Mouse (Mus musculus): ENCODE data around the gene Mypop. TPM values are rescaled to one million over a fixed set of nuclear protein-coding genes. Genes with fewer than 3 reads are reported as not detected.

Mypop gene
- polyA plus RNA-seq, 2 experiments, result 0.20 to 0.34 TPM

DNA sequence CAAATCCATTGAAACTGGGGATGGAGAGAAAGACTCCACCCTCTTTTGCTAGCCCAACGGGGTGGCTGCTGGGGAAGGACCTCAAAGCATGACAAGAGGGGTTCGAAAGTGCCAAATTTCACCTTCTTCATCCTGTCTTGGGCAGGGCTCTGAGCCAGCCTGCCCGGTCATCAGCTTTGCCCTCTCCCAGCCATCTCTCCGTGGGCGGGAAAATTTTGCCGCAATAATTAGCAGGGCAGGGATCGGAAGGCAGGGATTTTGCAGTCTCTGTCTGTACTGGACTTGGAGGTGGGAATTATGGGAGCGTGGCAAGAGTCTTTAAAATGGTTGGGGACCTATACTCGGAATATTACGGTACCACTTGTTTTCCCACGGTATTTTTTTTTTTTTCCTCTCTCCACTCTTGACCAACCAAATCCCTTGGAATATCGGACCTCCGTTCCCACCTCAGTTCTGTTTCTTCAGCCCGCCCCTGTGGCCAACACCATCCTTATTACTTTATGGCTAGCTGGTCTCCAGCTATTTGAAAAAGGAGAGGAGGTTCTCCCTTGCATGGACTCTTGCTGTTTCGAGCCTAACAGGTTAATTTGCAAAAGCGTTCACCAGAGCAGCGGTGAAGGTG lies 28.8 kb upstream of the Mypop start:
- TF ChIP-seq EP300 (IDR thresholded peaks at IDR 0.05; ENCODE audit: low read depth), result no peak
- no peak for TF ChIP-seq CTCF (IDR thresholded peaks at IDR 0.05; ENCODE audit: low read depth)
- DNase-seq (ENCODE audit: low read depth in 3 of 3, low spot score in 3 of 3) (no peak), ATAC-seq (ENCODE audit: insufficient read depth) (no peak)
- Histone ChIP-seq H3K4me3 (ENCODE audit: insufficient read depth in 1 of 2, low read depth in 2 of 2, low read length in 2 of 2) (no peak overlapping the region), H3K36me3 (replicated peaks; ENCODE audit: control insufficient read depth, insufficient read depth, low read depth) (no peaks in the 10 kb centered on the region), H3K27ac (no peak overlapping the region), H3K4me2 (ENCODE audit: low read depth) (peak overlapping the region; percentile 26), H3K27me3 (ENCODE audit: control insufficient read depth, insufficient read depth, low read length) (peaks cover 77% of the 10 kb centered on the region), H3K4me1 (replicated peaks; ENCODE audit: control insufficient read depth in 2 of 2, insufficient read depth in 2 of 2, low read length in 1 of 2) (0 out of 4 replicates have a peak, but pooled peaks cover 0 to 1% of the 10 kb centered on the region in 2 experiments), H3K9ac (replicated peaks) (no peak overlapping the region), H3K9me3 (ENCODE audit: control insufficient read depth, low read length) (no peaks in the 10 kb centered on the region)
- under 1% methylated on average over 17 of the region's 17 CpGs for WGBS (ENCODE audit: insufficient replicate concordance)

DNA sequence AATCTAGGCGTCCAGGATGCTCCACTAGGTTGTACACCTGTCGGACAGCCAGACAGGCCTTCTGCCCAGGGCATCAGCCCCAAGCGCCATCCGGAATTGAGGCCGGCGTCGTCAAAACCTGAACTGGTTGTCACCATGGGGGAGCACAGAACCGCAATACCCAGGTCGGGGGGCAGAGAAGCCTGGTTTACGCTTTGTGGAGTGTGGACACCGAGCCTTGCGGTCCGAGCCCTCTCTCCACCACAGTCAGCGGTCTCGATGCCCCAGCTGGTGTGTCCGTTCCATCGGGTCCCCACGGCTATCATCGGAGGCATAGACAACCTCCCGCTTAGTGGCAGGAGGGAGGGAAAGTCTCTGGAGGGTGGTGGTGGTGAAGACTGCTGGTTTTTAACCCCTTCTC lies 28.2 kb upstream of the Mypop start:
- no peaks in the 10 kb centered on the region for H3K9me3 ChIP-seq (ENCODE audit: control insufficient read depth, low read length)
- peaks cover 72% of the 10 kb centered on the region for H3K27me3 ChIP-seq (ENCODE audit: control insufficient read depth, insufficient read depth, low read length)
- peak overlapping the region; percentile 26 for H3K4me2 ChIP-seq (ENCODE audit: low read depth)
- no peak overlapping the region for H3K4me3 ChIP-seq (ENCODE audit: insufficient read depth in 1 of 2, low read depth in 2 of 2, low read length in 2 of 2)
- DNase-seq (ENCODE audit: low read depth in 3 of 3, low spot score in 3 of 3) (no peak), ATAC-seq (ENCODE audit: insufficient read depth) (no peak)
- no peak overlapping the region for H3K27ac ChIP-seq
- TF ChIP-seq CTCF (IDR thresholded peaks at IDR 0.05; ENCODE audit: low read depth), result no peak
- TF ChIP-seq EP300 (IDR thresholded peaks at IDR 0.05; ENCODE audit: low read depth), result no peak
- no peaks in the 10 kb centered on the region for H3K4me1 ChIP-seq (replicated peaks; ENCODE audit: control insufficient read depth in 2 of 2, insufficient read depth in 2 of 2, low read length in 1 of 2)
- no peaks in the 10 kb centered on the region for H3K36me3 ChIP-seq (replicated peaks; ENCODE audit: control insufficient read depth, insufficient read depth, low read depth)
- no peak overlapping the region for H3K9ac ChIP-seq (replicated peaks)
- WGBS (ENCODE audit: insufficient replicate concordance), result under 1% methylated on average over 20 of the region's 20 CpGs

DNA sequence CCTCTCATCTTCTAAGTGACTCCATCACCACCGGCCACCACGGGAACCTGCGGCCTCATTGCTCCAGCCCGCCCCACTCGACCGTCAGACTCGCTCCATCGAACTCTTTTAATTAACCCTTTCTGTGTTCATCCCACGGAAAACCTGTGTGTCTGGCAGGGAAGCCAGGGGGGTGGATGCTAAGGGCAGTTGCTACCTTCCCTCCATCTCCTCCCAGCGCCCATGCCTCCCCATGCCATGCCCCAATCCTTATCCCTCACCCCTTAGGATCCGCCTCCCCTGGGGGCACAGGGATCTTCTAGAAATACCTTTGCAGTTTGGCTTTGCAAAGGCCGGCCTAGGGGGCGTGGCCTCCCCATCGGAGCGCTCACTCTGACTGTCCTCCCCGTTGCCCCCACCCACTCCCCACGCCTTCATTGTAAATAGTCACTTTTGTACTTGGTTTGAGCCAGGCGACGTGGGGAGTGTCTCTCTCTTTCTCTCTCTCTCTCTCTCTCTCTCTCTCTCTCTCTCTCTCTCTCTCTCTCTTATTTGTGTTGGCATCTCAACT lies 27.7 kb upstream of the Mypop start:
- H3K36me3 ChIP-seq (replicated peaks; ENCODE audit: control insufficient read depth, insufficient read depth, low read depth), result no peaks in the 10 kb centered on the region
- TF ChIP-seq EP300 (IDR thresholded peaks at IDR 0.05; ENCODE audit: low read depth) (no peak), CTCF (IDR thresholded peaks at IDR 0.05; ENCODE audit: low read depth) (no peak)
- H3K9me3 ChIP-seq (ENCODE audit: control insufficient read depth, low read length), result no peaks in the 10 kb centered on the region
- no peak overlapping the region for H3K4me2 ChIP-seq (ENCODE audit: low read depth)
- H3K4me1 ChIP-seq (replicated peaks; ENCODE audit: control insufficient read depth in 2 of 2, insufficient read depth in 2 of 2, low read length in 1 of 2), result no peaks in the 10 kb centered on the region
- H3K4me3 ChIP-seq (ENCODE audit: insufficient read depth in 1 of 2, low read depth in 2 of 2, low read length in 2 of 2), result no peak overlapping the region
- no peak for DNase-seq (ENCODE audit: low read depth in 3 of 3, low spot score in 3 of 3)
- WGBS (ENCODE audit: insufficient replicate concordance), result 2% methylated on average over 19 of the region's 19 CpGs
- no peak overlapping the region for H3K9ac ChIP-seq (replicated peaks)
- no peak overlapping the region for H3K27ac ChIP-seq
- H3K27me3 ChIP-seq (ENCODE audit: control insufficient read depth, insufficient read depth, low read length), result peaks cover 66% of the 10 kb centered on the region
- ATAC-seq (ENCODE audit: insufficient read depth), result no peak

DNA sequence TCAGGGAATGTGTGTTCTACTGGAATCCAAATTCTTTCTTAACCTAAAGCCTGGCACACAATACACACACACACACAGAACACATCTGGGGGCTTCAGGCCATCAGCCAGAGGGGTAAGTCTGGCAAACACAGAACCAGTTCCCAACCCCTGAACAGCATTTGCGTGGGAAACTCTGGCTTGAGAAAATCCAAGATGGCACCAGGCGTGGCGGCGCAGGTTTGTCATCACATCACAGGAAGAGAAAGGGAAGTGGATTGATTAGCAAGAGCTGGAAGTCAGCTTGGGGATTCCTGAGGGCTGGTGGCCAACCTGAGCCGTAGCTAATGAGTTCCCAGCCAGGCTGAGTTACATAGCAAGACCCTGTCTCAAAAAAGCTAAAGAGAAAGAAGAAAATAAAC lies 25.7 kb upstream of the Mypop start:
- H3K27me3 ChIP-seq (ENCODE audit: control insufficient read depth, insufficient read depth, low read length), result peaks cover 53% of the 10 kb centered on the region

DNA sequence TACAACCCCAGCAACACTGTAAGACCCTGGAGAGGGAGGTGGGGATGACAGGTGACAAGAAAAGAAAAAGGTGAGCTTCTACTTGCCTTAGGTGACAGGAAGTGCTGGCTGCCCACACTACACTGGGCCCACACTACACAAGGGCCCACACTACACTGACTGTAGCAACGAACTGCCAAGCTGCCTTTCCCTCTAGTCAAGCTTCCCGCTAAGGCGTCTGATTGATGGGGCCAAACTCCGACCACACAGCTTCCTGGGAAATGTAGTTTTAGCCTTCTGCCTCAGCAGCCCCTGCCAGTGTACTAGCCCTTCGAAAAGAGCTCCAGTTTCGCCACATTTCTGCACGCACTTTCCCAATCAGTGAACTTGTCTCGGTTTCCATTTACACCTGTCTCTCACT lies 23.4 kb upstream of the Mypop start:
- ATAC-seq (ENCODE audit: insufficient read depth), result no peak
- 14% methylated on average over 8 of the region's 8 CpGs for WGBS (ENCODE audit: insufficient replicate concordance)
- H3K27me3 ChIP-seq (ENCODE audit: control insufficient read depth, insufficient read depth, low read length), result peaks cover 30% of the 10 kb centered on the region
- H3K4me3 ChIP-seq (ENCODE audit: insufficient read depth in 1 of 2, low read depth in 2 of 2, low read length in 2 of 2), result no peak overlapping the region
- no peak for DNase-seq (ENCODE audit: low read depth in 3 of 3, low spot score in 3 of 3)
- no peaks in the 10 kb centered on the region for H3K9me3 ChIP-seq (ENCODE audit: control insufficient read depth, low read length)
- H3K4me1 ChIP-seq (replicated peaks; ENCODE audit: control insufficient read depth in 2 of 2, insufficient read depth in 2 of 2, low read length in 1 of 2), result no peaks in the 10 kb centered on the region
- H3K4me2 ChIP-seq (ENCODE audit: low read depth), result no peak overlapping the region
- no peaks in the 10 kb centered on the region for H3K36me3 ChIP-seq (replicated peaks; ENCODE audit: control insufficient read depth, insufficient read depth, low read depth)
- no peak for TF ChIP-seq CTCF (IDR thresholded peaks at IDR 0.05; ENCODE audit: low read depth)
- TF ChIP-seq EP300 (IDR thresholded peaks at IDR 0.05; ENCODE audit: low read depth), result no peak
- no peak overlapping the region for H3K27ac ChIP-seq
- no peak overlapping the region for H3K9ac ChIP-seq (replicated peaks)

More for the DNA sequence above, 25.7 kb upstream of the Mypop start:
- TF ChIP-seq EP300 (IDR thresholded peaks at IDR 0.05; ENCODE audit: low read depth) (no peak), CTCF (IDR thresholded peaks at IDR 0.05; ENCODE audit: low read depth) (no peak)
- H3K9me3 ChIP-seq (ENCODE audit: control insufficient read depth, low read length), result no peaks in the 10 kb centered on the region
- 69% methylated on average over 5 of the region's 5 CpGs for WGBS (ENCODE audit: insufficient replicate concordance)
- no peak overlapping the region for H3K4me3 ChIP-seq (ENCODE audit: insufficient read depth in 1 of 2, low read depth in 2 of 2, low read length in 2 of 2)
- H3K4me1 ChIP-seq (replicated peaks; ENCODE audit: control insufficient read depth in 2 of 2, insufficient read depth in 2 of 2, low read length in 1 of 2), result no peaks in the 10 kb centered on the region
- ATAC-seq (ENCODE audit: insufficient read depth) (no peak), DNase-seq (ENCODE audit: low read depth in 3 of 3, low spot score in 3 of 3) (no peak)
- H3K4me2 ChIP-seq (ENCODE audit: low read depth), result no peak overlapping the region
- no peak overlapping the region for H3K9ac ChIP-seq (replicated peaks)
- H3K36me3 ChIP-seq (replicated peaks; ENCODE audit: control insufficient read depth, insufficient read depth, low read depth), result no peaks in the 10 kb centered on the region
- H3K27ac ChIP-seq, result no peak overlapping the region
